Comparison of ENCODE assay signal across 8 mouse cellular contexts in the genomic region with DNA sequence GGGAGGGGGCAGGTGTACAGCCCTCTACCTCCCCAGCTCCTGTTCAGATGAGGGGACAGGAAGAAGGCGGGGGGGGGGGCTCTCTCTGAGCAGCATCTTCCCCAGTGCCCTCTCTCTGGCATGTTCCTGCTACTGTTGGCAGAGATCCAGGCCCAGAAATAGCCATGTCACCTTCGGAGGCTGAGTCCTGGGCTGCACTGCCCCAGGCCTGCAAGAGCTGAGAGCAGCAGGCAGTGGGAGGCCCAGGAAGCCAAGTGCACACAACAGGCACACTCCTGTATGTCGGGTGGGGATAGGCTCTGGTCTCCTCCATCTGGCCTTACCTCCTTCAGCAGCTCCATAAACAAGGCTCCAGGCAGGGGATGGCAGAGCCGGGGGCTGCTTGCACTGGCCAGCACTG. TPM values are rescaled to one million over a fixed set of nuclear protein-coding genes. Genes with fewer than 3 reads are reported as not detected.
A peak's percentile ranks its signal among the peaks of the same experiment; 100 is the strongest.
DNase-seq lines count a peak whose midpoint lies in the region; ATAC-seq and TF ChIP-seq lines count a peak whose summit lies in the region.

No protein-coding gene starts in this region.

- DNase-seq in left cerebral cortex, postnatal 4 days = peak; percentile 57
- no peak for DNase-seq in left cerebral cortex, adult 18-20 months (ENCODE audit: low spot score in 2 of 2)
- DNase-seq in midbrain, postnatal 0 days (ENCODE audit: low spot score) = no peak
- no peak for DNase-seq in right cerebral cortex, postnatal 25 days
- DNase-seq in thymus, postnatal 25 days = no peak
- DNase-seq in frontal cortex, postnatal 10 days (ENCODE audit: low spot score in 2 of 2) = no peak

- 0 out of 2 replicates have a peak, but pooled peaks have one; percentile 31 for ATAC-seq in embryonic facial prominence, embryonic 15.5 days (ENCODE audit: insufficient number of reproducible peaks, low FRiP score, low TSS enrichment, low read depth)
- peak; percentile 46 for ATAC-seq in hindbrain, embryonic 13.5 days (ENCODE audit: low FRiP score)
- ATAC-seq in midbrain, postnatal 0 days (ENCODE audit: low FRiP score) = 0 out of 2 replicates have a peak, but pooled peaks have one; percentile 13

- H3K4me3 ChIP-seq in embryonic facial prominence, embryonic 15.5 days (replicated peaks) = no peak overlapping the region
- no peak overlapping the region for H3K4me3 ChIP-seq in hindbrain, embryonic 13.5 days
- no peak overlapping the region for H3K4me3 ChIP-seq in midbrain, postnatal 0 days (ENCODE audit: low read depth, low read length)

- H3K9me3 ChIP-seq in embryonic facial prominence, embryonic 15.5 days (replicated peaks) = no peaks in the 10 kb centered on the region
- H3K9me3 ChIP-seq in hindbrain, embryonic 13.5 days = no peaks in the 10 kb centered on the region
- no peaks in the 10 kb centered on the region for H3K9me3 ChIP-seq in midbrain, postnatal 0 days (ENCODE audit: low read length)

- H3K36me3 ChIP-seq in embryonic facial prominence, embryonic 15.5 days = no peaks in the 10 kb centered on the region
- no peaks in the 10 kb centered on the region for H3K36me3 ChIP-seq in hindbrain, embryonic 13.5 days
- H3K36me3 ChIP-seq in midbrain, postnatal 0 days (ENCODE audit: insufficient read depth, low read length) = no peaks in the 10 kb centered on the region

- H3K27ac ChIP-seq in embryonic facial prominence, embryonic 15.5 days (replicated peaks) = no peak overlapping the region; the same call in 1 of the 2 replicates
- H3K27ac ChIP-seq in hindbrain, embryonic 13.5 days = peak overlapping the region; percentile 42
- no peak overlapping the region for H3K27ac ChIP-seq in midbrain, postnatal 0 days (ENCODE audit: low read depth, low read length)

- intact Hi-C loops in left cerebral cortex, postnatal 4 days (cut with DNase I) = no loop called here

- H3K9ac ChIP-seq in embryonic facial prominence, embryonic 15.5 days = no peak overlapping the region
- H3K9ac ChIP-seq in hindbrain, embryonic 13.5 days = peak overlapping the region; percentile 35
- no peak overlapping the region for H3K9ac ChIP-seq in midbrain, postnatal 0 days (replicated peaks; ENCODE audit: low read length, poor library complexity, severe bottlenecking)

- WGBS in embryonic facial prominence, embryonic 15.5 days = 45% methylated on average over 4 of the region's 4 CpGs
- 51% methylated on average over 4 of the region's 4 CpGs for WGBS in hindbrain, embryonic 13.5 days
- 48% methylated on average over 4 of the region's 4 CpGs for WGBS in midbrain, postnatal 0 days

- H3K27me3 ChIP-seq in embryonic facial prominence, embryonic 15.5 days = peaks cover 3% of the 10 kb centered on the region; the same call in 1 of the 2 replicates
- peaks cover 32% of the 10 kb centered on the region for H3K27me3 ChIP-seq in hindbrain, embryonic 13.5 days
- no peaks in the 10 kb centered on the region for H3K27me3 ChIP-seq in midbrain, postnatal 0 days (ENCODE audit: insufficient read depth, low read length)

- peaks cover 21% of the 10 kb centered on the region for H3K4me1 ChIP-seq in embryonic facial prominence, embryonic 15.5 days
- peaks cover 28% of the 10 kb centered on the region for H3K4me1 ChIP-seq in hindbrain, embryonic 13.5 days (replicated peaks)
- no peaks in the 10 kb centered on the region for H3K4me1 ChIP-seq in midbrain, postnatal 0 days (ENCODE audit: insufficient read depth, low read length)

- TF ChIP-seq CTCF in midbrain, postnatal 0 days (IDR thresholded peaks at IDR 0.05) = no peak

- no peak overlapping the region for H3K4me2 ChIP-seq in embryonic facial prominence, embryonic 15.5 days (replicated peaks)
- no peak overlapping the region for H3K4me2 ChIP-seq in hindbrain, embryonic 13.5 days
- no peak overlapping the region for H3K4me2 ChIP-seq in midbrain, postnatal 0 days (ENCODE audit: low read depth, low read length, poor library complexity, severe bottlenecking)

RNA-seq across cellular contexts. Expression of gene Flrt1, which starts 16.7 kb away (rescaled TPM):
- 10 to 100 TPM; 22.4 to 23.5 TPM for total RNA-seq in left cerebral cortex, postnatal 4 days (2021)
- total RNA-seq in left cerebral cortex, adult 18-20 months (2021) = 10 to 100 TPM; 40.9 to 42.8 TPM
- polyA plus RNA-seq in embryonic facial prominence, embryonic 15.5 days (2015; fragmentation: Nextera tagmentation; extraction: Ambion mirVana) = 13.5 and 19.2 TPM in 2 replicates
- polyA plus RNA-seq in hindbrain, embryonic 13.5 days (2015; fragmentation: Nextera tagmentation; extraction: Ambion mirVana) = 7.1 and 8.1 TPM in 2 replicates
- 9.9 and 11.4 TPM in 2 replicates for total RNA-seq in midbrain, postnatal 0 days (2014; rRNA removed)
- polyA plus RNA-seq in midbrain, postnatal 0 days (2015; fragmentation: Nextera tagmentation; extraction: Ambion mirVana) = 9.8 and 11.9 TPM in 2 replicates
